Mouse (Mus musculus) common myeloid progenitor, adult 5-6 weeks (primary cell): Measurements from ENCODE around the gene Teddm2. TPM values are rescaled to one million over a fixed set of nuclear protein-coding genes. Genes with fewer than 3 reads are reported as not detected.
"Not testable (repeated sequence)": the region's sequence is repeated elsewhere in the genome, so short reads cannot be mapped to it uniquely, and the experiment has no call there.

Experiments used
- ATAC-seq: replicated peaks from 2 replicates; pipeline ENCODE4 v1.8.0; 2016; ENCODE audit warnings: low read depth, mild to moderate bottlenecking, moderate TSS enrichment, inconsistent platforms; ENCODE audit not compliant: poor library complexity, severe bottlenecking
- total RNA-seq: library from RNA; stranded (forward); fragments of 200-1000, 187-1606 nt; gene quantifications from 2 replicates; pipeline ENCODE4 v1.2.3, GENCODE M21; 2017

The Teddm2 gene
- total RNA-seq, 1 experiment from 2014 or later: 0.18 TPM

DNA sequence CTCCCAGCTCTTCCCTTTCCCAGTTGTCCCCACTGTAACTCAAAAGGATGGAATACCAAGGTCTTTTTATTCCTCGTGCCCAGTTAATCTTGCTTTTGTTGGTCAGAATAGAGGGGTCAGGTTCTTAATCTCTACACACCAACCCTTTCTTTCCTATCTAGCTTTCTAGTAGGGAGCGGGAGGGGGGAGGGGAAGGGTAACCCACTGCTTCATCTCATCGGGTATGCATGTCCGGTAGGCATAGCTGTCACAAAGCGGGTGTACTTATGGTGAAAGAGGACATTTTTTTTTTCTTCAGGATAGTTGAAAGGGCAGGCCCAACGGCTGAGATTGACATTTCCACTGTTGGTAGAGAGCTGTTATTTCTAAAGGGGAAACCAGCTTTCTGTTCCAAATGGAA, 8.2 kb upstream of the Teddm2 start:
- ATAC-seq: no peak

DNA sequence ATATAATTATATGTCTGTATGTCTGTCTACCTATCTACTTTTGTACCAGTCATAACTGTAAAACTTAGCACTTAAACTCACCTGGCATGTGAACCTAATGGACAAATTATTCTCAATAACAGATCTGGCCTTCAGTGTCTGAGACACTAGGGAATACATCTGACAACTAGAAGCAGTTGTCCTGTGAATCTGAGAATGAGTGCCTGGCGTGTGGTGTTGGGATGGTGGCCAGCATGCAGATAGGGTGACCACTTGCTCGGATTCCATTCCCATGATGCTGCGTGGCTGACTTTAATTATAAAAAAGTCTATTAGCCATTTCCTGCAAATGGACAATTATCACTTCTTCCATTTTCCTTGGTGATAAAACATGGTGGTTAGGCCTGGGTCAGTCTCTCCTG, 5.9 kb upstream of the Teddm2 start:
- ATAC-seq: no peak

DNA sequence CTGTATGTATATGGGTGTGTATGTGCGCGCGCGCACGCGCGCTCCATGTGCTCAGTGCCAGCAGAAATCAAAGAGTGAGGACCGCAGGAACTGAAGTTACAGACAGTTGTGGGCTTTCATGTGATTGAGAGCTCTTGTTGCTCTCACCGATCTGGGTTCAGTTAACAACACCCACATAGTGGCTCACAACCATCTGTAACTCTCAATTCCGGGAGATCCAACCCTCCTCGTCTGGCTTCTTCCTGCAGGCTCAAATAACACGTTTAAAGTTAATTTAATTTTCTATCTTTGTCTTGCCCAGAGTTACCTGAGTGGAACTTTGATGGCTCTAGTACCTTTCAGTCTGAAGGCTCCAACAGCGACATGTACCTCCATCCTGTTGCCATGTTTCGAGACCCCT, 4.2 kb upstream of the Teddm2 start:
- ATAC-seq: no peak

DNA sequence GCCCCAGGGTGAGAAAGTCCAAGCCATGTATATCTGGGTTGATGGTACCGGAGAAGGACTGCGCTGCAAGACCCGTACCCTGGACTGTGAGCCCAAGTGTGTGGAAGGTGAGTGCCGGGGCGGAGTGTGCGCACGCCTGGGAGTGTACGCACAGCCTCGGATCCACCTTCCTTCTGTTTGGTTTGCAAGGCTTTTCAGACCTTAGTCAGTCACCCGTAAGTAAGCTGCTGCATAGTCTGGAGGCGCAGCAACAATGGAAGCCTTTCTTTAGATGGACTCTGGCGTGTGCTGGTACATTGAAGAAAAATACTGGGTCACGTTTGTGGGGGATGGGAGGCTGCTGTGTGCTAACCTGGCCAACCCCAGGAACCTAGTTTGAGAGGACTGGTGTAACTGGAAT, 3.0 kb upstream of the Teddm2 start:
- no peak for ATAC-seq

DNA sequence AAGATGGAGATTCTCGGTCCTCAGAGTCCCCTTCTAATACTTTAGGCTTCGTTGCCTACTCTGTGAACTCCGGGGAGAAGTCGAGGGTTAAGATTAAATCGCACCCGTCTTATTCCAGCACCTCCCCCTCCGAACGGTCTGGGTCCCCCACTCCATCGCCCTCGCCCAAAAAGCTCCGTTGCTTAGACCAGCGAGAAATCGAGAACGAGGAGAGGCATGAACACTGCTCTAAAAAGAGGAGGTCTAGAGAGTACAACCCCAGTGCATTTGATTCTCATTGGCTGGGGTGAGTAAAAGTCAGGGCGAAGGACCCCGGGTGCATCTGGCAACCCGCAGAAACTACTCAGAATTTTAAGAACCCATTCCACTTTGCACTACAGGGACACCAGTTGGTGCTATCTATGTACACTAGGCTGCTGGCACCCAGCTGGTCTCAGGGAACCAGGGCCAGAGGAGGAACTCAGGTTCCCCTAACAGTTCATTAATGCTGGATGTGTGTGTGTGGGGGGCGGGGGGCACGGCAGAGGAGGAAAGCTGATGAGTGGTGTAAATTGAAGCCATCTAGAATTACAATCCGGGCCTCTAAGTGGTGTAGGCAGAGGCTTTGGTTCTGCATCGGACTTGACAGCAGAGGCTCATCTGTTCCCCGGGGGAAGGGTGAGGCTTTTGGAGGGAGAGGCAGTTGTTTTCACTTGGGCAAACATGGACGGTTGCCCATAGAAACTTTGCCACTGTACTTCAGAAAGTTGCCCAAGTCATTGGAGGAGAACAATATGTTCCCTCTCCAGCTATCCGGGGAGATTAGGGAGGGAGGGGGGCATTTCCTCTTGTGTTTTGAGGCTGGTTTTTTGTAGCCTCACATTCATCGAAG, 1.1 kb upstream of the Teddm2 start:
- peak; percentile 27 for ATAC-seq

DNA sequence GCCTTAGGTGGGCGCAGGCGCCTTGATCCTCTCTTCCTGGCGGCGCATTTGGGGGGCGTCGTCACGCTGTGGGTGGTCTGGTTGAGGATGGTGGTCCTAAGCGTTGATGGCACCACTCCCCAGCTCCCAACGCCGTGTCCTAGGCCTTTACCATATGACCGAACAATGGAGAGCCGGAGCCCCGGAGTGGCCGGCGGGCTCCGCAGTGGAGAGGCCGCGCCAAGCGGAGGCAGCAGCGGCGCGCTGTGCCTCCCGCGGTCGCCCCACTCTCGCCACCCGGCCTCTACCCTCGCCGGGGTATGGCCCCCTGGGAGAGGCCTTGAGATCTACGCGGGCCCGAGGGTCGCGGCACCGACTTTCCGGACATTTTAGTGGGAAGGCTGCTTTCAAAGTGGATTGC, 353 bp upstream of the Teddm2 start:
- peak; percentile 5; the same call in 1 of the 2 replicates for ATAC-seq

DNA sequence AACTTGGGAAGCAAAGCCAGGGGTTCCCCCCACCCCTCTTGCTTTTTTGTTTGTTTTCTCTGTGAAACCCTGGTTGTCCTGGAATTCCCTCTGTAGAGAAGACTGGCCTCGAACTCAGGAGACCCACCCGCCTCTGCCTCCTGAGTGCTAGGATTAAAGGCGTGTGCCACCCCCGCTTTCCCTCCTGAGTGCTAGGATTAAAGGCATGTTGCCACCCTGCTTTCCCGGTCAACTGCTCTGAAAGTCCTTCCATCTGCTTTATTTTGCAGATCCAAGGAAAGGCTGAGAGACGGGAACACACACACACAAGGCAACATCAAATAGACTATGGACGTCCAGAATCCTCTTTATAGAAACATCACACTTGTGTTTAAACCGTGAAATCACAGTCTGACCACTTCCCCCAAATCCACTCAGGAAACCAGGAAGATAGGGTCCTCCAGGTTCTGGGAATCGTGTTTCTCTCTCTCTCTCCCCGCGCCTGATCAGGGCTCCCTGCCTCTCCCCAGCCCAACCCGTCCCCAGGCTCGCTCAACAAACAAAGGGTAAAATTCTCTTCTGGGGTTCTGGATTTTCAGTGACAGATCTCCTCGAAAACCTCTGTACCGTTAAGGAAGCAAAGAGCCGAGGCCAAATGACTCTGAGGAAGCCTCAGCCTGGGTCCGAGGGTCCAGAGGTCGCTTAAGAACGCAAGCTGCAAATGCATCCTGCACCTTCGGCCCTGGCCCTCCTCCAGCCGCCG, 868 bp downstream of the Teddm2 start:
- ATAC-seq: no peak

DNA sequence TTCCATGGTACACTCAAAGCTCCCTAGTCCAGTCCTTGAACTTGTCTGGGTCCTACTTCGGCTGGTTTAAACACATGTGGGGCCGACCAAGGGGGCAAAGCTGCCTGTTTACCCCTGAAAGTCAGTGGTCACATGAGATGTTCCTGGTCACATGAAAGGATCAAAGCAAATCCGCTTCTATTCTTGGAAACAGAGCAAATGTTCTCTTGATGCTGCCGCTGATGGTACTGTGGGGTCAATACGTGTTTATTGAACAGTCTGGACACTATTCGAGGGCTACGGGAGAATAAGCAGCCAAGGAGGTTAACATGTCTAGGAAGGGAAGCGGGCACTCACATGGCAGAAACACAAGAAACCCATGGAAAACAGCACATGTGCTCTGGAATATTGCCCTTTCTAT, 2.8 kb downstream of the Teddm2 start:
- ATAC-seq: no peak

DNA sequence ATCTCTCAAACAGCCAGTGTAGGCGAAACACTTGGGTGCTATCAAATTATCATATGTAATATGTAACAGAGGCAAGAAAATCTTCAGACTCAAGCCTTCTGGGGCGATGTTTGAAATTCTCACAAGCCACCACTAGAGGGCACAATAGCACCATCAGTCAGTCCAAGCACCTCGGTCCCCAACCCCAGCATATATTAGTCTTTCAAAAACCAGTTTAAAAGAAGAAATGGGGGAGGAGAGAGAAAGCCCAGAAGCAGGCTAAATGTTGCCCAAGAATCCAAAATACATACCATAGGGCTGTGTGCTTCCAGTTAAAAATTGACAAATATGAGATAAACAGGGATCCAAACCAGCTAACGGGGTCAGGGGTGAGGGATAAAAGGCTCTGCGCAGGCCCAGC, 5.0 kb downstream of the Teddm2 start:
- peak; percentile 28 for ATAC-seq

DNA sequence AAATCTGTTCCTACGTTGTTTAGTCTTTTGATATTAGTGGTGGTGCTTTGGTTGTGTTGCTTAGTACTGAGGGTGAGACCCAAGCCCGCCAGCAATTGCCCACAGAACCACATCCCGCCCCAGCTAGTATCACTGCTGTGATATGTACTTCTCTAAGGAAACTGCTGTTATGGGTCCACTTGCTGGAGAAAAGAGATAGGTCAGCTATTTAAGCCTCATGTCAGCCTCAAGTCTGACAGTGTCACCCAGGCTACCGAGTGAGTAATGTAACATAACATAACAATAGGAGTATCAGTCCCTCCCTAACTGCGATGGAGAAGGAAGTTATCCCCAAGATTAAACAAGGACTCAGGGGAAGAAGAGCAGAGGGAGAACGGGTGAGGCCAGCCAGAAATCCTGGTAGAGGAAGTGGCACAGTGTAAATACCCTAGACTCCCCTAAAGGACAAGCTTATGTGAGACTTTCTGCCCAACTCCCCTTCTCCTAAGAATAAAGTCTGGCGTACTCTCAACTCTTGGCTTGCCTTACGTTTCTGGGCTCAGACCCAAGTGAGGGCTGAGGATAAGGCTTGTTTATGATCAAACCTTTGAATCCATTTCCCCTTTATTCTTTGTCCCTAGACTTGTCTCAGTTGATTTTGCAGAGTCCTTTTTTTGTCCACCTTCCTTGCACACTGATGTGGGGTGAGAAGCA, 5.7 kb downstream of the Teddm2 start:
- peak; percentile 67 for ATAC-seq

DNA sequence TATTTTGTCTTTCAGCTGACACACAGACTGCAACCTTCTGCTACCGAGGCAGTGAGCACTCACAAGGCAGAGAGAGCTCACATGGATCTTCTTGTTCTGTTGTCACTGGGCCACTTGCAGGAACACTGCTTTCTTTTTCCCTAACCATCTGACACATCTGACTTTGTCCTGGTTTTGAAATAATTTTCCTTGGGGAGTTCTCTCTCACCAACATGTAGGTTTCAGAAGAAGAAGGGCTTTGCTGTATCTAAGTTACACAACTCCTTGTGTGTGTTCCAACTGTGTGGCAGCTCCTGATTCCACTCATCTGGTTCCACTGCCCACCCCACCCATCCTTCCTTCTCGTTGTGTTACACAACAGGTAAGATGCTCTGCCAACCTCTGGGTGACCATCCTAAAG, 6.3 kb downstream of the Teddm2 start:
- no peak for ATAC-seq

DNA sequence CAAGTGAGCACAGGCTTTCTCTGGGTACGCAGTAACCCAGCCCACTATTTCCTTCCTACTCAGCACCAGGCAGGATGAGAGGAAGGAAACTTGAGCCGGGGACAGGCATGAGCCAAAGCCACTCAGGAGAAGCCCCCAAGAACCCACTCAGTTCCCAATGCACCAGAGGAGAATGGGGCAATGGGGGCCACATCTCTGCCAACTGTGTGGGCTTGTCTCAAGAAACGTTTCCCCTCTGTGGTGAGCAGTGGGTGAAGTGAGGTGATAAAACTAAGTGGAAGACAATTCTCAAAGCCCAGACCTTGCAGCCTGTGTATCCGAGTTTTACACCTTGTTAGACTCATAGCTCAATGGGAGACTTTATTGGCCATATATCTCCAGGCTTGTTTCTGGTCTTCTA, 8.6 kb downstream of the Teddm2 start, which contains the start of gene Teddm1a:
TSS of gene Teddm1a (plus strand) at position 301 of the 400 bp plus-strand sequence.
- ATAC-seq: 0 out of 2 replicates have a peak, but pooled peaks have one; percentile 35

DNA sequence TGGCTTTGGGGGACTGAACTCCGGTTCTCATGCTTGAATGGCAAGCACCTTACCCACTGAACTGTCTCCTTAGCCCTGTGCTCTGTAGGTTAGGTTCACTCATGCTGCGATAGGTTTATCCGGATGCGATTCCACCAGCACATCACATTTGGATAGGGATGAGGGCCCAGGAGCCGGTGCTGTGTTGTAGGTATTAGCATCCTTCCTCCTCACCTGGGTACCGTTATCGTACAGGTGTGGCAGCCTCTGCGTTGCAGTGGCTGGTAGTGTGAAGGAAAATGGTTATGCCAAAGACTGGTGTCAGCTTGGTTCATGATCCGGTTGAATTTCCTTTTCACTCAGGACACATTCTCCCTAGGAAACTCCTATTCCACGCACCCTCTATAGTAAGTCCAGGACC, 9.9 kb downstream of the Teddm2 start:
- no peak for ATAC-seq

DNA sequence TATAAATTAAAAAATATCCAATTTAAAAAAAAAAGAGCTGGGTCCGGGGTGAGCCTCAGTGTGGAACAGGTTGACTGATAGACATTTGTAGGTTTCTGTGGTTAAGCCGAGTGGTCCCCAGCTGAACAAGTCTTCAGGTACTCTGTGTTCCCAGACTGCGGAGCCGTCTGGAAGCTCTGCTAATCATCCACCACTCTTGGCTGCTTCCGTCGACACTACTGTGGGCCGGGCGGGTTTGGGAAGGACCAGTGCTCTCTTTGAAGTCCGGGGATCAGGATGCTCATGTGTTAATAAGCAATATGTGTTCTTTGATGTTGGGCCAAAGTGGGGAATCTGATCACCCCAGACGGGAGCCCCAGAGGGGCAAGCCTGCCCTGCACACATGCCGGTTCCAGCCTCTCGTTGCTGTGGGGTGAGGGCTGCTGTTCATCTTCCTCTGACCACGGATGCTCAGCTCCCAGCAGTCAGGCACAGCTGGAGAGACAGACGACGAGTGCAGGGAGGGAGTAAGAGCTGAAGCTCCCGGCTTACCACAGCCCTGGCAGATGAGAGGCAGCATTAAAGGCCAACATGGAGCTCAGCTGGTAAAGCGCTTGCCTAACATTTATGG, 13.9 kb downstream of the Teddm2 start:
- ATAC-seq: no peak

DNA sequence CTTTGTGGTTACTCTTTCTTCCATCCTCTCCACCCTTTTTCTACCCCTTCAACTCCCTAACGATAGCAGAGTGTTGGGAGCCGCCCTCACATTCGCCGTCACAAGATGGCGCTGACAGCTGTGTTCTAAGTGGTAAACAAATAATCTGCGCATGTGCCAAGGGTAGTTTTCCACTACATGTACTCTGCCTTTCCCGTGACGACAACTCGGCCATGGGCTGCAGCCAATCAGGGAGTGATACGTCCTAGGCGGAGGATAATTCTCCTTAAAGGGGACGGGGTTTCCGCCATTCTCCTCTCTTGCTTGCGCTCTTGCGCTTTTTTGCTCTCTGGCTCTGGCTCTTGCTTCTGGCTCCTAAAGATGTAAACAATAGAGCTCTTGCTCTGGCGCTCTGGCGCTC, 19.6 kb downstream of the Teddm2 start:
- ATAC-seq: not testable (repeated sequence)

DNA sequence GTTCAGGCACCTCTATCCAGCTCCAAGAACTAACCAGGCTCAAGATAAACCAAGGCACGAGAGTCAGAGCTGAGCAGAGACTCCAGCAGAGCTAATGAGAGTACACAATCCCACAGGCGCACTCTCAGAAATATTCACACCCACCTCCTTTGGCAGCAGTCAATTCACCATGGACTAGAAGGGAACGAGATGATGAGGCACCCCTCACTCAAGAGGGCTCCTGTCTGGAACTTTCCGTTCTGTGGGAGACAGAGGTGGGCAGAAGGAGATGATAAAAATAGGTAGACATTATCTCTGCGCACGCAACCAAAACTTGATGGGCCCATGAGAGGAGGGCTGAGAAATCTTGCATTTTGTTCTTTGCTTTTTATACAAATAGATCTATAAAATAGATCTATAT, 26.0 kb downstream of the Teddm2 start, which contains the start of gene Teddm1b:
TSS of gene Teddm1b (plus strand) at position 301 of the 400 bp plus-strand sequence.
- ATAC-seq: no peak

DNA sequence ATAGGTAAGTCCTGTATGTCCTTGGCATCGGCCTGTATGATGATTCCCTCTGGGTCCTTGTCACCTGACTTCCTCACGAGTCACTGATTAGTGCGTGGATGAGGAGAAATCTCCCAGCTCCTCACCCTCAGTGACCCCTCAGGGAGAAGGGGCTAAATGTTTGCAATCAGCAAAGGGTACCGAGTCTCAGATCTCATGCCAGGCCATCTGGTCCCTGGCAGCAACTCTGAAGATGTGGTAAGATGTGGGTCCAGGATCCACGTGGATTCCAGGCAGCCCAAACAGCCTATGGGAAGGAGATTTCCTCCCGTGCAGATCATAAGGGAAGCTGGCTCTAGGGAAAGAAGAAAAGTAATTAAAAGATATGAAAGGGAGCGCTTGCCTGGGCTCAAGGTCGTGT, 44.1 kb downstream of the Teddm2 start:
- ATAC-seq: no peak

DNA sequence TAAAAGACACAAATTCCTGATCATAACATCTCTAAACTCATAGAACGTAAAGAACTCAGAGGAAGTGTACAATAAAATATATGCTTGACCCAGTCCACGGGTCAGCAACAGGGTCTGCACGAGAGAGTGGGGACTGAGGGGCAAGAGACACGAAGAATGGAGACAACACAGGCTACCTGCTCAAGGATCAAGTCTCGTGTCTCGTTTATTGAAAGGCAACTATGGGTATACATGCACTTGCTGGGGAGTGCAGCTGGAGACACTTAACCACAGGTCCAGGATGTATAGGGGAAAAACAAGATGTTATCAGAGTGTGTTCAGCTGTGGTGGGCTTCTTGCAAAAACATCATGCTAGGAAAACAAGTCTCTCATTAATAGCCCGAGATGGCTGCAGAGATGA, 47.3 kb downstream of the Teddm2 start:
- ATAC-seq: not testable (repeated sequence)

DNA sequence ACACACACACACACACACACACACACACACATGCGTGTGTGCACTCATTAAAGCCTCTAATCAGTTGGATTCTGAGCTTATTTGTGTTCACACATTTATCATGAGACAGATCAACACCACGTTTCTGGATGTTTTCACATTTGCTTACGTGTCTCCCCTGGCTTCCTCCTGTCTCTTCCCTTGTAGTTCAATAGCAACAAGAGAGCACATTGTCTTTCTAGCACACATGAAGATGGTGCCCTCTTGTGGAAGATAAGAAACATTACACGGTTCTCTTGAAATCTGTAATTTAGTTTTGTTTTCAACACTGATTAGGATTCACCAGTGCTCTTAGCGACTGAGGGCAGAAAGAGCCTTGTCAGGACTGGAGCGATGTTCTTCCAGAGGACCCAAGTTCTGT, 53.2 kb downstream of the Teddm2 start:
- ATAC-seq: peak; percentile 92

DNA sequence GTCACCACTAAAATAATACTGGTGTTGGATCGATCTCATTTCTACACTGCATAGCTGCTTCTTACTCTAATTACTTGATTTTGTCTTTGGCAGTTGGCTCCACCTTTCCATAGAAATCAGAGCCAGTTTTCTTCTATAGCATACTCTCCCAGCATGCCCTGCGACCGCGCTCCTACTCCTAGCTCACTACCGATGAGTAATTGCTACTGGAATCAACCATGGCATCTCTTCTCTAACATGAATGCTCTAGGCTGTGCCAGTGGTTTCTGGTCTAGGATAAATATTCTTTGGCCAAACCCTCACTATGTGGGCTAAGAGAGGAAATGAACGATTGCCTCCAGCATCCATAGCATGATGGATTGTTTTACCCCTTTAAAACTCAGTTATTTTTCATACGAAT, 53.6 kb downstream of the Teddm2 start:
- no peak for ATAC-seq
